Mouse (Mus musculus): Measurements from ENCODE around the gene Eif4g3. TPM values are rescaled to one million over a fixed set of nuclear protein-coding genes. Genes with fewer than 3 reads are reported as not detected.

Eif4g3 gene
- polyA plus RNA-seq, 1 experiment from 2014 or later = 37.0 TPM

- no peaks in the 10 kb centered on the region for H3K27me3 ChIP-seq (replicated peaks; ENCODE audit: control insufficient read depth, insufficient read depth, low read length)
- peak overlapping the region; percentile 93 for H3K4me2 ChIP-seq (ENCODE audit: low read length)
- peak overlapping the region; percentile 96 for H3K9ac ChIP-seq (ENCODE audit: low read length)
- peaks cover 28% of the 10 kb centered on the region for H3K36me3 ChIP-seq (ENCODE audit: control insufficient read depth, insufficient read depth, low read length)
- no peaks in the 10 kb centered on the region for H3K9me3 ChIP-seq (ENCODE audit: control insufficient read depth, low read length)
- H3K4me3 ChIP-seq (ENCODE audit: low read depth, low read length) = peak overlapping the region; percentile 88
- peaks cover 16% of the 10 kb centered on the region for H3K4me1 ChIP-seq (replicated peaks; ENCODE audit: control insufficient read depth, insufficient read depth, low read length)
- ATAC-seq (replicated peaks; ENCODE audit: low FRiP score, low TSS enrichment, low read depth) (no peak; the same call in 1 of the 2 replicates), DNase-seq (ENCODE audit: low spot score) (peak; percentile 77)
- WGBS = 2% methylated on average over 42 of the region's 60 CpGs
- H3K27ac ChIP-seq (ENCODE audit: low read depth) = peak overlapping the region; percentile 91
Measured at GRCm38 (mm10) chr4:137993821-137994561, 1.2 kb downstream of the Eif4g3 start.

- ATAC-seq (replicated peaks; ENCODE audit: low FRiP score, low TSS enrichment, low read depth) = no peak
- Histone ChIP-seq H3K4me1 (replicated peaks; ENCODE audit: control insufficient read depth, insufficient read depth, low read length) (peaks cover 16% of the 10 kb centered on the region), H3K27ac (ENCODE audit: low read depth) (no peak overlapping the region; the same call in 1 of the 2 replicates), H3K9me3 (ENCODE audit: control insufficient read depth, low read length) (no peaks in the 10 kb centered on the region), H3K27me3 (replicated peaks; ENCODE audit: control insufficient read depth, insufficient read depth, low read length) (no peaks in the 10 kb centered on the region), H3K4me2 (ENCODE audit: low read length) (peak overlapping the region; percentile 93), H3K4me3 (ENCODE audit: low read depth, low read length) (peak overlapping the region; percentile 88), H3K9ac (ENCODE audit: low read length) (peak overlapping the region; percentile 96), H3K36me3 (ENCODE audit: control insufficient read depth, insufficient read depth, low read length) (peaks cover 35% of the 10 kb centered on the region)
- no peak for DNase-seq (ENCODE audit: low spot score)
- WGBS = 41% methylated on average over 12 of the region's 12 CpGs
Measured at GRCm38 (mm10) chr4:137994562-137995336, 1.9 kb downstream of the Eif4g3 start.

- Histone ChIP-seq H3K36me3 (ENCODE audit: control insufficient read depth, insufficient read depth, low read length) (peaks cover 37% of the 10 kb centered on the region), H3K4me1 (replicated peaks; ENCODE audit: control insufficient read depth, insufficient read depth, low read length) (peaks cover 19% of the 10 kb centered on the region), H3K27me3 (replicated peaks; ENCODE audit: control insufficient read depth, insufficient read depth, low read length) (no peaks in the 10 kb centered on the region), H3K9ac (ENCODE audit: low read length) (peak overlapping the region; percentile 25; the same call in 1 of the 2 replicates), H3K4me2 (ENCODE audit: low read length) (peak overlapping the region; percentile 93), H3K4me3 (ENCODE audit: low read depth, low read length) (peak overlapping the region; percentile 88), H3K9me3 (ENCODE audit: control insufficient read depth, low read length) (no peaks in the 10 kb centered on the region), H3K27ac (ENCODE audit: low read depth) (no peak overlapping the region)
- ATAC-seq (replicated peaks; ENCODE audit: low FRiP score, low TSS enrichment, low read depth) (no peak), DNase-seq (ENCODE audit: low spot score) (no peak)
- WGBS = 76% methylated on average over 12 of the region's 12 CpGs
Measured at GRCm38 (mm10) chr4:137995399-137995798, 2.6 kb downstream of the Eif4g3 start.

DNA sequence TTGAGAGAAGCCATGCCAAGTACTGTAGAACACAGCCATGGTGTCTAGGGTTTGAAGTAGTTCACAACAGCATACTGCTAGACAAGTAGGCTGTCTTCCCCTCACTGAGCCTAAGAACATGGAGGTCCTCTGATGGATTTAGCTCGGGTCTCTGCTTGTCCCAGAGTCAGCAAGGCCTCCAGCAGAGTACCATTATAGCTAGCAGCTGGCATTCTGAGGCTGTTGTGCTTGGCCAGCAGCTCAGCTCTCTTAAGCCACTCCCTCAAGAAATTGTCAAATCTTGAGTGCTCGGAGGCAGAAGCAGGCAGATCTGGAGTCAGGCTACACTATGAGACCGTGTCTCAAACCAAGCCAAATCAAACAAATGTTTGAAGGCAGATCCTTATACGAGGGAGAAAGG lies 5.4 kb downstream of the Eif4g3 start:
- 74% methylated on average over 4 of the region's 4 CpGs for WGBS
- peaks cover 51% of the 10 kb centered on the region for H3K36me3 ChIP-seq (ENCODE audit: control insufficient read depth, insufficient read depth, low read length)

DNA sequence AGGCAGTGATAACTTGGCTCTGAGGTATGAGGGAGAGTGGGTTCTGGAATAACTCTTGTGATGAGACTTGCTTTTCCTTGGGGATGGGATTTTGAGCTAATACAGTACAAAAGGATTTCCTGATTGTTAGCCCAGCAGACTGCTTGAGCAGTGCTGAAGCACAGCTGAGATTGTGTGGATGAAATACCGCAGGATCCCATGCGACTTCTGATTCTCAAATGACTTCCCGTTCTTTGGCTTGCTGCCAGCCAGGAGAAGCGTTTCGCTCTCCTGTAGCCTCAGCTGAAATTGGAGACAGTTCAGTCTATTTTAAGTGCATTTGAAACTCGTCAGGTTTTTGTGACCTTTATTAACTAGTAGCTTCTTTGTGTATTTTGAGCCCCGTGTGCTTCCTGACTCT lies 7.9 kb downstream of the Eif4g3 start:
- Histone ChIP-seq H3K27ac (ENCODE audit: low read depth) (0 out of 2 replicates have a peak overlapping the region, but pooled peaks have one; percentile 12), H3K4me3 (ENCODE audit: low read depth, low read length) (no peak overlapping the region), H3K4me1 (replicated peaks; ENCODE audit: control insufficient read depth, insufficient read depth, low read length) (peaks cover 21% of the 10 kb centered on the region), H3K9ac (ENCODE audit: low read length) (no peak overlapping the region), H3K9me3 (ENCODE audit: control insufficient read depth, low read length) (no peaks in the 10 kb centered on the region), H3K27me3 (replicated peaks; ENCODE audit: control insufficient read depth, insufficient read depth, low read length) (no peaks in the 10 kb centered on the region), H3K36me3 (ENCODE audit: control insufficient read depth, insufficient read depth, low read length) (peaks cover 67% of the 10 kb centered on the region), H3K4me2 (ENCODE audit: low read length) (no peak overlapping the region)
- ATAC-seq (replicated peaks; ENCODE audit: low FRiP score, low TSS enrichment, low read depth) (no peak; the same call in 1 of the 2 replicates), DNase-seq (ENCODE audit: low spot score) (no peak)
- 23% methylated on average over 7 of the region's 7 CpGs for WGBS

More for the DNA sequence above, 5.4 kb downstream of the Eif4g3 start:
- no peak overlapping the region for H3K9ac ChIP-seq (ENCODE audit: low read length)
- no peaks in the 10 kb centered on the region for H3K9me3 ChIP-seq (ENCODE audit: control insufficient read depth, low read length)
- peaks cover 29% of the 10 kb centered on the region for H3K4me1 ChIP-seq (replicated peaks; ENCODE audit: control insufficient read depth, insufficient read depth, low read length)
- no peak overlapping the region for H3K27ac ChIP-seq (ENCODE audit: low read depth)
- DNase-seq (ENCODE audit: low spot score) (no peak), ATAC-seq (replicated peaks; ENCODE audit: low FRiP score, low TSS enrichment, low read depth) (no peak)
- no peak overlapping the region for H3K4me3 ChIP-seq (ENCODE audit: low read depth, low read length)
- no peaks in the 10 kb centered on the region for H3K27me3 ChIP-seq (replicated peaks; ENCODE audit: control insufficient read depth, insufficient read depth, low read length)
- no peak overlapping the region for H3K4me2 ChIP-seq (ENCODE audit: low read length)

- Histone ChIP-seq H3K27ac (ENCODE audit: low read depth) (no peak overlapping the region), H3K9ac (ENCODE audit: low read length) (no peak overlapping the region)
- no peak for DNase-seq (ENCODE audit: low spot score)
Measured at GRCm38 (mm10) chr4:138003909-138004610, 11.2 kb downstream of the Eif4g3 start.

GRCm38 (mm10) chr4:138005781-138006180 lies 13.0 kb downstream of the Eif4g3 start:
- Histone ChIP-seq H3K4me1 (replicated peaks; ENCODE audit: control insufficient read depth, insufficient read depth, low read length) (peaks cover 10% of the 10 kb centered on the region), H3K27me3 (replicated peaks; ENCODE audit: control insufficient read depth, insufficient read depth, low read length) (no peaks in the 10 kb centered on the region), H3K27ac (ENCODE audit: low read depth) (no peak overlapping the region), H3K4me3 (ENCODE audit: low read depth, low read length) (no peak overlapping the region), H3K4me2 (ENCODE audit: low read length) (no peak overlapping the region), H3K36me3 (ENCODE audit: control insufficient read depth, insufficient read depth, low read length) (peaks cover 64% of the 10 kb centered on the region), H3K9me3 (ENCODE audit: control insufficient read depth, low read length) (no peaks in the 10 kb centered on the region), H3K9ac (ENCODE audit: low read length) (no peak overlapping the region)
- 96% methylated on average over 1 of the region's 1 CpGs for WGBS
- ATAC-seq (replicated peaks; ENCODE audit: low FRiP score, low TSS enrichment, low read depth) = no peak
- no peak for DNase-seq (ENCODE audit: low spot score)

More at GRCm38 (mm10) chr4:138003909-138004610, 11.2 kb downstream of the Eif4g3 start:
- H3K36me3 ChIP-seq (ENCODE audit: control insufficient read depth, insufficient read depth, low read length) = peaks cover 60% of the 10 kb centered on the region
- H3K4me2 ChIP-seq (ENCODE audit: low read length) = no peak overlapping the region
- H3K9me3 ChIP-seq (ENCODE audit: control insufficient read depth, low read length) = no peaks in the 10 kb centered on the region
- H3K4me3 ChIP-seq (ENCODE audit: low read depth, low read length) = no peak overlapping the region
- H3K27me3 ChIP-seq (replicated peaks; ENCODE audit: control insufficient read depth, insufficient read depth, low read length) = no peaks in the 10 kb centered on the region
- no peak for ATAC-seq (replicated peaks; ENCODE audit: low FRiP score, low TSS enrichment, low read depth)
- H3K4me1 ChIP-seq (replicated peaks; ENCODE audit: control insufficient read depth, insufficient read depth, low read length) = peaks cover 17% of the 10 kb centered on the region
- WGBS = 71% methylated on average over 11 of the region's 11 CpGs

- no peak overlapping the region for H3K9ac ChIP-seq (ENCODE audit: low read length)
- no peak for DNase-seq (ENCODE audit: low spot score)
Measured at GRCm38 (mm10) chr4:138006951-138007613, 14.3 kb downstream of the Eif4g3 start.

More at GRCm38 (mm10) chr4:138006951-138007613, 14.3 kb downstream of the Eif4g3 start:
- Histone ChIP-seq H3K27me3 (replicated peaks; ENCODE audit: control insufficient read depth, insufficient read depth, low read length) (no peaks in the 10 kb centered on the region), H3K27ac (ENCODE audit: low read depth) (no peak overlapping the region), H3K36me3 (ENCODE audit: control insufficient read depth, insufficient read depth, low read length) (peaks cover 68% of the 10 kb centered on the region), H3K4me3 (ENCODE audit: low read depth, low read length) (no peak overlapping the region), H3K4me2 (ENCODE audit: low read length) (no peak overlapping the region), H3K4me1 (replicated peaks; ENCODE audit: control insufficient read depth, insufficient read depth, low read length) (peaks cover 8% of the 10 kb centered on the region), H3K9me3 (ENCODE audit: control insufficient read depth, low read length) (no peaks in the 10 kb centered on the region)
- ATAC-seq (replicated peaks; ENCODE audit: low FRiP score, low TSS enrichment, low read depth) = no peak
- 65% methylated on average over 9 of the region's 9 CpGs for WGBS
